ENCODE assay signal across 9 mouse cellular contexts in the genomic region with DNA sequence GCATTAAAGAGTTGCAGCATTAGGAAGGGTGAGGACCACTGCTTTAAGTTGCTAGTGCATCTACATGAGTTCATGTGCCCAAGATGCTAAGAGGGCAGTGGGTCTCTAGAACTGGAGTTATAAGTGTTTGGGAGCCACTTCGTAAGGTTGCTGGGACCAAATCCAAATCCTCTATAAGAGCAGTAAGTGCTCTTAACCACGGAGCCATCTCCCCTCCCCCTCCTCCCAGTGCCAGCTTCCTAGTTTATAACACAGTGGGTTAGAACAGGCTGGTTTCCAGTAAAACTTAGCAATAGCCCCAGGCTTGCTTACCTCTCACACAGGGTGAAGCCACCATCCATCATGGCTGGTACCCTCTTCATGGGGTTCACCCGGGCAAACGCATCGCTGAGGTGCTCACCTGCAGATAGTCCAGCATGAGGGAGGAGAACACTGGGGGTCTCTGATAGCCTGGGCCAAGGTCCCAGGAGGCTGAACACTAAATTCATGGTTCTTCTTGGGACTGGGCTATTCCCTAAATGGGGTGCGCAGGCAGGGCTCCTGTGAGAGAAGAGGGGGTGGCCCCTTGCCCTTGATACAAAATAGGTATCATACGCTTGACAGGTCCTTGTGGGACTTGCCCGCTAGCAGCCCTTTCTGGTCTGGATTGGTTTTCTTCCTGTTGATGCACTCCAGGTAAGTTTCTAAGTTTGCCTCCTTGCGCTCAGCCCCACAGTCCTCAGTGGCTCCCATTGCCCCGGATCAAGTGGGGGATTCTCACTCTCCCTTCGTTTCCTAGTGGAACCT. TPM values are rescaled to one million over a fixed set of nuclear protein-coding genes. Genes with fewer than 3 reads are reported as not detected.
DNase-seq lines count a peak whose midpoint lies in the region; ATAC-seq and TF ChIP-seq lines count a peak whose summit lies in the region.
"Had no signal": no experiment of that assay in that cellular context is flagged by ENCODE, and none has a peak within 500 bp of the region (broad histone marks: within the 10 kb centered on the region; RNA-seq: fewer than 3 reads in every experiment).

No protein-coding gene starts in this region.

- TF ChIP-seq CTCF in layer of hippocampus, adult 2 months (conservative IDR thresholded peaks at IDR 0.05): no peak

- intact Hi-C loops in left cerebral cortex, postnatal 14 days (cut with DNase I): no loop called here

- WGBS in hindbrain, embryonic 14.5 days: 47% methylated on average over 11 of the region's 11 CpGs
- 39% methylated on average over 11 of the region's 11 CpGs for WGBS in liver, embryonic 16.5 days (ENCODE audit: insufficient replicate concordance)
- 48% methylated on average over 11 of the region's 11 CpGs for WGBS in stomach, embryonic 14.5 days

- peaks cover 8% of the 10 kb centered on the region for H3K27me3 ChIP-seq in hindbrain, embryonic 14.5 days (ENCODE audit: control insufficient read depth, insufficient read depth, low read length)
- H3K27me3 ChIP-seq in liver, embryonic 16.5 days (ENCODE audit: control insufficient read depth, insufficient read depth, low read depth, low read length): no peaks in the 10 kb centered on the region
- H3K27me3 ChIP-seq in stomach, embryonic 14.5 days (ENCODE audit: control insufficient read depth, insufficient read depth, low read length): no peaks in the 10 kb centered on the region
- H3K27me3 ChIP-seq: Patski had no signal

- H3K9me3 ChIP-seq in hindbrain, embryonic 14.5 days (ENCODE audit: control insufficient read depth, low read length): no peaks in the 10 kb centered on the region
- no peaks in the 10 kb centered on the region for H3K9me3 ChIP-seq in liver, embryonic 16.5 days (replicated peaks; ENCODE audit: control insufficient read depth, low read length)
- H3K9me3 ChIP-seq in stomach, embryonic 14.5 days (ENCODE audit: control insufficient read depth, low read depth, low read length): no peaks in the 10 kb centered on the region

- DNase-seq in layer of hippocampus, adult 2 months (ENCODE audit: low spot score in 2 of 2): no peak
- no peak for DNase-seq in layer of hippocampus, adult 18-20 months (ENCODE audit: low spot score in 2 of 2)
- DNase-seq in hindbrain, embryonic 14.5 days (ENCODE audit: low spot score): no peak
- no peak for DNase-seq in gastrocnemius, postnatal 10 days
- DNase-seq in left cerebral cortex, postnatal 14 days (ENCODE audit: low spot score in 2 of 2): no peak
- no peak for DNase-seq in thymus, adult 18-20 months

- no peaks in the 10 kb centered on the region; the same call in 1 of the 2 replicates for H3K4me1 ChIP-seq in hindbrain, embryonic 14.5 days (replicated peaks; ENCODE audit: control insufficient read depth, insufficient read depth, low read length)
- peaks cover 14% of the 10 kb centered on the region for H3K4me1 ChIP-seq in liver, embryonic 16.5 days (ENCODE audit: control insufficient read depth, low read depth, low read length)
- peaks cover 3% of the 10 kb centered on the region; the same call in 1 of the 2 replicates for H3K4me1 ChIP-seq in stomach, embryonic 14.5 days (ENCODE audit: control insufficient read depth, insufficient read depth, low read length)

- peak overlapping the region; percentile 56 for H3K4me2 ChIP-seq in hindbrain, embryonic 14.5 days (replicated peaks)
- H3K4me2 ChIP-seq in liver, embryonic 16.5 days (ENCODE audit: low read depth, low read length): peak overlapping the region; percentile 85
- peak overlapping the region; percentile 80 for H3K4me2 ChIP-seq in stomach, embryonic 14.5 days (replicated peaks; ENCODE audit: low read depth, low read length)

- no peak for ATAC-seq in hindbrain, embryonic 14.5 days (ENCODE audit: low FRiP score)
- no peak for ATAC-seq in liver, embryonic 16.5 days (ENCODE audit: low read depth)
- ATAC-seq in stomach, embryonic 14.5 days (ENCODE audit: insufficient number of reproducible peaks, insufficient read depth, low FRiP score, low read depth): no peak
- ATAC-seq: Patski had no signal

- H3K36me3 ChIP-seq in hindbrain, embryonic 14.5 days (replicated peaks; ENCODE audit: control insufficient read depth, insufficient read depth): no peaks in the 10 kb centered on the region
- no peaks in the 10 kb centered on the region for H3K36me3 ChIP-seq in liver, embryonic 16.5 days (ENCODE audit: control insufficient read depth, insufficient read depth)
- H3K36me3 ChIP-seq in stomach, embryonic 14.5 days (ENCODE audit: control insufficient read depth, insufficient read depth, low read length): no peaks in the 10 kb centered on the region

- peak overlapping the region; percentile 65; the same call in 1 of the 2 replicates for H3K4me3 ChIP-seq in layer of hippocampus, adult 2 months
- peak overlapping the region; percentile 31 for H3K4me3 ChIP-seq in hindbrain, embryonic 14.5 days (replicated peaks; ENCODE audit: low read length)
- H3K4me3 ChIP-seq in liver, embryonic 16.5 days (ENCODE audit: low read depth, low read length): peak overlapping the region; percentile 65
- H3K4me3 ChIP-seq in stomach, embryonic 14.5 days (ENCODE audit: low read depth, low read length): peak overlapping the region; percentile 43; the same call in 1 of the 2 replicates

- no peak overlapping the region for H3K27ac ChIP-seq in layer of hippocampus, adult 2 months
- no peak overlapping the region for H3K27ac ChIP-seq in hindbrain, embryonic 14.5 days
- peak overlapping the region; percentile 35 for H3K27ac ChIP-seq in liver, embryonic 16.5 days (ENCODE audit: low read length)
- no peak overlapping the region for H3K27ac ChIP-seq in stomach, embryonic 14.5 days (ENCODE audit: low read length)

- peak overlapping the region; percentile 47 for H3K9ac ChIP-seq in hindbrain, embryonic 14.5 days
- peak overlapping the region; percentile 61; the same call in 1 of the 2 replicates for H3K9ac ChIP-seq in liver, embryonic 16.5 days (ENCODE audit: low read depth, low read length)
- no peak overlapping the region for H3K9ac ChIP-seq in stomach, embryonic 14.5 days (replicated peaks; ENCODE audit: low read depth, low read length)

RNA-seq across cellular contexts. Expression of a gene that starts 1.5 kb away (rescaled TPM):
- total RNA-seq in layer of hippocampus, adult 2 months (2021): 1 to 10 TPM; 6.7 to 7.2 TPM
- total RNA-seq in layer of hippocampus, adult 18-20 months (2021): 10 to 100 TPM; 10.2 to 10.3 TPM
- 12.1 and 12.2 TPM in 2 replicates for polyA plus RNA-seq in hindbrain, embryonic 14.5 days (2014; fragmentation: Nextera tagmentation; extraction: Ambion mirVana)
- polyA plus RNA-seq in liver, embryonic 16.5 days (2015; fragmentation: Nextera tagmentation; extraction: Ambion mirVana): 181 and 217 TPM in 2 replicates
- 11.6 and 12.6 TPM in 2 replicates for polyA plus RNA-seq in stomach, embryonic 14.5 days (2014; fragmentation: Nextera tagmentation; extraction: Ambion mirVana)
- total RNA-seq in gastrocnemius, postnatal 10 days (2021): 10 to 100 TPM; 12.0 to 12.5 TPM
- total RNA-seq in left cerebral cortex, postnatal 14 days (2021): 1 to 10 TPM; 3.0 to 4.7 TPM

RNA-seq across cellular contexts. Expression of a gene that starts 15.7 kb away (rescaled TPM):
- 1 to 10 TPM; 1.6 to 1.8 TPM for total RNA-seq in layer of hippocampus, adult 2 months (2021)
- total RNA-seq in layer of hippocampus, adult 18-20 months (2021): 1 to 10 TPM; 3.7 to 5.6 TPM
- polyA plus RNA-seq in hindbrain, embryonic 14.5 days (2014; fragmentation: Nextera tagmentation; extraction: Ambion mirVana): 0.57 and 1.4 TPM in 2 replicates
- polyA plus RNA-seq in liver, embryonic 16.5 days (2015; fragmentation: Nextera tagmentation; extraction: Ambion mirVana): 14.1 and 16.3 TPM in 2 replicates
- 46.5 and 48.5 TPM in 2 replicates for polyA plus RNA-seq in stomach, embryonic 14.5 days (2014; fragmentation: Nextera tagmentation; extraction: Ambion mirVana)
- total RNA-seq in gastrocnemius, postnatal 10 days (2021): 1 to 10 TPM; 6.0 to 6.3 TPM
- total RNA-seq in left cerebral cortex, postnatal 14 days (2021): 1 to 10 TPM; 1.5 to 1.7 TPM

RNA-seq across cellular contexts. Expression of a gene that starts 16.2 kb away (rescaled TPM):
- under 1 TPM in 1 of 2 experiments, not detected in 1; 0.56 TPM for total RNA-seq in layer of hippocampus, adult 2 months (2021)
- not detected for total RNA-seq in layer of hippocampus, adult 18-20 months (2021)
- polyA plus RNA-seq in hindbrain, embryonic 14.5 days (2014; fragmentation: Nextera tagmentation; extraction: Ambion mirVana): not detected in 2 replicates
- polyA plus RNA-seq in liver, embryonic 16.5 days (2015; fragmentation: Nextera tagmentation; extraction: Ambion mirVana): 0.18 TPM in 1 of 2 replicates, not detected in the other
- polyA plus RNA-seq in stomach, embryonic 14.5 days (2014; fragmentation: Nextera tagmentation; extraction: Ambion mirVana): not detected in 2 replicates
- not detected for total RNA-seq in gastrocnemius, postnatal 10 days (2021)
- not detected for total RNA-seq in left cerebral cortex, postnatal 14 days (2021)
- polyA plus RNA-seq: Patski had no signal

RNA-seq across cellular contexts. Expression of a gene that starts 23.7 kb away (rescaled TPM):
- 10 to 100 TPM; 42.3 to 46.4 TPM for total RNA-seq in layer of hippocampus, adult 2 months (2021)
- total RNA-seq in layer of hippocampus, adult 18-20 months (2021): 10 to 100 TPM; 50.6 to 58.3 TPM
- 84.3 and 89.8 TPM in 2 replicates for polyA plus RNA-seq in hindbrain, embryonic 14.5 days (2014; fragmentation: Nextera tagmentation; extraction: Ambion mirVana)
- 222 and 239 TPM in 2 replicates for polyA plus RNA-seq in liver, embryonic 16.5 days (2015; fragmentation: Nextera tagmentation; extraction: Ambion mirVana)
- polyA plus RNA-seq in stomach, embryonic 14.5 days (2014; fragmentation: Nextera tagmentation; extraction: Ambion mirVana): 65.3 and 65.5 TPM in 2 replicates
- total RNA-seq in gastrocnemius, postnatal 10 days (2021): 10 to 100 TPM; 26.9 to 35.6 TPM
- total RNA-seq in left cerebral cortex, postnatal 14 days (2021): 10 to 100 TPM; 32.8 to 40.5 TPM

RNA-seq across cellular contexts. Expression of a gene that starts 25.4 kb away (rescaled TPM):
- total RNA-seq in layer of hippocampus, adult 2 months (2021): not detected
- total RNA-seq in layer of hippocampus, adult 18-20 months (2021): not detected
- polyA plus RNA-seq in hindbrain, embryonic 14.5 days (2014; fragmentation: Nextera tagmentation; extraction: Ambion mirVana): not detected in 2 replicates
- polyA plus RNA-seq in liver, embryonic 16.5 days (2015; fragmentation: Nextera tagmentation; extraction: Ambion mirVana): not detected in 2 replicates
- not detected in 2 replicates for polyA plus RNA-seq in stomach, embryonic 14.5 days (2014; fragmentation: Nextera tagmentation; extraction: Ambion mirVana)
- total RNA-seq in gastrocnemius, postnatal 10 days (2021): not detected
- total RNA-seq in left cerebral cortex, postnatal 14 days (2021): not detected
- polyA plus RNA-seq: Patski had no signal
